Mouse (Mus musculus): ENCODE data around the gene Vmn2r33. TPM values are rescaled to one million over a fixed set of nuclear protein-coding genes. Genes with fewer than 3 reads are reported as not detected.
"Not testable (repeated sequence)": the region's sequence is repeated elsewhere in the genome, so short reads cannot be mapped to it uniquely, and the experiment has no call there.

Gene Vmn2r33
- polyA plus RNA-seq (2015; fragmentation: Nextera tagmentation; extraction: Ambion mirVana): not detected in 2 replicates

DNA sequence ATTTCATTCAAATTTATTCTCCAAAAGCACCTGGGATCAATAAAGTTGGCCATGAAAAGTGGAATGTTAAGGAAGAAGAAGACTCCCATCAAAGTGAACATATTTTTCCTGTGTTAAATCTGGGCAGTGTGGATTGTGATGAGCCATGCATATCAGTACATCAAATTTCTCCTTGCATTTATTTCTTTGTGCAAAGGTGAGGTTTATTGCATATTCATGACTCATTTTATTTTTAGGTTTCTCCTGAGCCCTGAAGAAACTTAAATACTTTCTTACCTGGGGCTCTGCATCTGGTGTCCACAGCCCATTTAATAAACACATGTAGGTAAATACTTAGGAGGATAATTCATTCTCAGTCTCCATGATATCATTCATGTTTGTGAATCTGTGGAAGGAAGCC lies at the start of gene Vmn2r33:
Gene Vmn2r33, minus strand, starts transcription at position 101 of the 400 bp plus-strand sequence.
- not testable (repeated sequence) for H3K4me2 ChIP-seq; H3K27me3 ChIP-seq; H3K27ac ChIP-seq; H3K9me3 ChIP-seq (replicated peaks); H3K4me1 ChIP-seq; H3K36me3 ChIP-seq (ENCODE audit: poor library complexity, severe bottlenecking); H3K9ac ChIP-seq; H3K4me3 ChIP-seq; ATAC-seq

Other genes with a start within 250 kb of the Vmn2r33 start
- not detected in 2 replicates for gene Vmn2r30, start 229.2 kb downstream of the Vmn2r33 start, polyA plus RNA-seq (2015; fragmentation: Nextera tagmentation; extraction: Ambion mirVana)
- gene Gm45783, start 192.2 kb downstream of the Vmn2r33 start, polyA plus RNA-seq (2015; fragmentation: Nextera tagmentation; extraction: Ambion mirVana): not detected in 2 replicates
- gene Vmn2r31, start 167.1 kb downstream of the Vmn2r33 start, polyA plus RNA-seq (2015; fragmentation: Nextera tagmentation; extraction: Ambion mirVana): not detected in 2 replicates
- not detected in 2 replicates for gene Vmn2r32, start 86.8 kb downstream of the Vmn2r33 start, polyA plus RNA-seq (2015; fragmentation: Nextera tagmentation; extraction: Ambion mirVana)
- not detected in 2 replicates for gene Vmn2r34, start 122.7 kb upstream of the Vmn2r33 start, polyA plus RNA-seq (2015; fragmentation: Nextera tagmentation; extraction: Ambion mirVana)

Data from forebrain, embryonic 13.5 days (tissue).